Mouse (Mus musculus) liver, embryonic 12.5 days (tissue): ENCODE data around the gene Art1. TPM values are rescaled to one million over a fixed set of nuclear protein-coding genes. Genes with fewer than 3 reads are reported as not detected.
A peak's percentile ranks its signal among the peaks of the same experiment; 100 is the strongest.

Experiments
- ATAC-seq: fragments of 200-750 bp; cut with Nextera tagmentation; 2 replicates; pipeline ENCODE4 v1.8.0; 2017; ENCODE audit warnings: moderate number of reproducible peaks, mild to moderate bottlenecking, moderate library complexity
- H3K27ac ChIP-seq: fragments of 300-500 bp; sonication (generic); 2 replicates; pipeline ENCODE4 v1.5.1; 2016; ENCODE audit warnings: mild to moderate bottlenecking
- H3K27me3 ChIP-seq: fragments of 300-500 bp; sonication (generic); replicated peaks from 2 replicates; pipeline ENCODE4 v1.6.1; 2016; ENCODE audit warnings: mild to moderate bottlenecking, moderate library complexity
- H3K36me3 ChIP-seq: fragments of 300-500 bp; sonication (generic); 2 replicates; pipeline ENCODE4 v1.6.1; 2016; ENCODE audit warnings: mild to moderate bottlenecking, moderate library complexity
- H3K4me1 ChIP-seq: fragments of 300-500 bp; sonication (generic); 2 replicates; pipeline ENCODE4 v1.6.1; 2016
- H3K4me2 ChIP-seq: fragments of 300-500 bp; sonication (generic); 2 replicates; pipeline ENCODE4 v1.6.1; 2016; ENCODE audit warnings: mild to moderate bottlenecking, moderate library complexity
- H3K4me3 ChIP-seq: fragments of 300-500 bp; sonication (generic); 2 replicates; pipeline ENCODE4 v1.5.1; 2016; ENCODE audit warnings: mild to moderate bottlenecking, moderate library complexity
- H3K9ac ChIP-seq: fragments of 300-500 bp; sonication (generic); 2 replicates; pipeline ENCODE4 v1.6.1; 2016; ENCODE audit warnings: mild to moderate bottlenecking, moderate library complexity
- H3K9me3 ChIP-seq: fragments of 300-500 bp; sonication (generic); replicated peaks from 2 replicates; pipeline ENCODE4 v1.6.1; 2016; ENCODE audit warnings: mild to moderate bottlenecking, moderate library complexity
- WGBS: fragments of 180-500 bp; shearing (Covaris S2); methylation state at CpG from one replicate; pipeline ENCODE4 v1.1.7; 2016; ENCODE audit not compliant: insufficient replicate concordance; 5-methylcytosine and 5-hydroxymethylcytosine counted together
- polyA plus RNA-seq: library from polyadenylated mRNA; unstranded; fragments of >200 nt; fragmentation: Nextera tagmentation; extraction: Ambion mirVana; gene quantifications from 2 replicates; pipeline ENCODE4 v1.2.1, GENCODE M21; 2016

Art1 gene
- polyA plus RNA-seq, 1 experiment from 2014 or later: 0.12 TPM

- 88% methylated on average over 26 of the region's 26 CpGs for WGBS
- ATAC-seq: no peak
- Histone ChIP-seq H3K4me3 (no peak overlapping the region), H3K9me3 (no peaks in the 10 kb centered on the region), H3K9ac (no peak overlapping the region), H3K27ac (no peak overlapping the region), H3K4me2 (no peak overlapping the region), H3K4me1 (no peaks in the 10 kb centered on the region), H3K27me3 (no peaks in the 10 kb centered on the region), H3K36me3 (peaks cover 57% of the 10 kb centered on the region)
Measured at GRCm38 (mm10) chr7:102084041-102084696, 17.4 kb upstream of the Art1 start.

- WGBS: 67% methylated on average over 4 of the region's 4 CpGs
- ATAC-seq: no peak
- peaks cover 27% of the 10 kb centered on the region for H3K36me3 ChIP-seq
- no peaks in the 10 kb centered on the region for H3K27me3 ChIP-seq
- no peak overlapping the region for H3K9ac ChIP-seq
- no peak overlapping the region for H3K4me2 ChIP-seq
- no peaks in the 10 kb centered on the region for H3K4me1 ChIP-seq
- no peaks in the 10 kb centered on the region for H3K9me3 ChIP-seq
- no peak overlapping the region for H3K4me3 ChIP-seq
- no peak overlapping the region for H3K27ac ChIP-seq
Measured at GRCm38 (mm10) chr7:102087336-102087735, 14.2 kb upstream of the Art1 start.

GRCm38 (mm10) chr7:102099760-102100661 lies 1.5 kb upstream of the Art1 start:
- no peaks in the 10 kb centered on the region for H3K9me3 ChIP-seq
- WGBS: 10% methylated on average over 30 of the region's 30 CpGs
- peaks cover 43% of the 10 kb centered on the region for H3K4me1 ChIP-seq
- peak overlapping the region; percentile 76 for H3K4me2 ChIP-seq
- peak; percentile 59 for ATAC-seq
- H3K4me3 ChIP-seq: peak overlapping the region; percentile 39
- peaks cover 43% of the 10 kb centered on the region for H3K27me3 ChIP-seq
- no peaks in the 10 kb centered on the region for H3K36me3 ChIP-seq
- peak overlapping the region; percentile 33 for H3K9ac ChIP-seq
- H3K27ac ChIP-seq: no peak overlapping the region

GRCm38 (mm10) chr7:102100868-102101267 lies 675 bp upstream of the Art1 start:
- Histone ChIP-seq H3K4me3 (no peak overlapping the region), H3K27ac (no peak overlapping the region), H3K4me2 (no peak overlapping the region)

GRCm38 (mm10) chr7:102102241-102102640 lies 698 bp downstream of the Art1 start:
- no peak overlapping the region for H3K9ac ChIP-seq
- ATAC-seq: no peak
- 60% methylated on average over 8 of the region's 8 CpGs for WGBS

More at GRCm38 (mm10) chr7:102100868-102101267, 675 bp upstream of the Art1 start:
- Histone ChIP-seq H3K27me3 (peaks cover 43% of the 10 kb centered on the region), H3K36me3 (no peaks in the 10 kb centered on the region), H3K9me3 (no peaks in the 10 kb centered on the region), H3K4me1 (peaks cover 43% of the 10 kb centered on the region), H3K9ac (no peak overlapping the region)
- WGBS: 52% methylated on average over 5 of the region's 5 CpGs
- ATAC-seq: no peak

GRCm38 (mm10) chr7:102102696-102103095 lies 1.2 kb downstream of the Art1 start:
- no peak for ATAC-seq
- no peaks in the 10 kb centered on the region for H3K9me3 ChIP-seq
- peaks cover 51% of the 10 kb centered on the region for H3K4me1 ChIP-seq
- no peak overlapping the region for H3K9ac ChIP-seq
- 0 out of 2 replicates have a peak overlapping the region, but pooled peaks have one; percentile 43 for H3K27ac ChIP-seq
- 50% methylated on average over 6 of the region's 6 CpGs for WGBS
- no peak overlapping the region for H3K4me3 ChIP-seq
- 0 out of 2 replicates have a peak overlapping the region, but pooled peaks have one; percentile 4 for H3K4me2 ChIP-seq
- H3K36me3 ChIP-seq: no peaks in the 10 kb centered on the region
- H3K27me3 ChIP-seq: peaks cover 45% of the 10 kb centered on the region

More at GRCm38 (mm10) chr7:102102241-102102640, 698 bp downstream of the Art1 start:
- H3K9me3 ChIP-seq: no peaks in the 10 kb centered on the region
- no peak overlapping the region for H3K4me3 ChIP-seq
- H3K4me1 ChIP-seq: peaks cover 50% of the 10 kb centered on the region
- no peak overlapping the region for H3K27ac ChIP-seq
- H3K36me3 ChIP-seq: no peaks in the 10 kb centered on the region
- no peak overlapping the region for H3K4me2 ChIP-seq
- peaks cover 45% of the 10 kb centered on the region for H3K27me3 ChIP-seq

- Histone ChIP-seq H3K36me3 (no peaks in the 10 kb centered on the region), H3K9ac (0 out of 2 replicates have a peak overlapping the region, but pooled peaks have one; percentile 14), H3K4me2 (0 out of 2 replicates have a peak overlapping the region, but pooled peaks have one; percentile 5), H3K27ac (0 out of 2 replicates have a peak overlapping the region, but pooled peaks have one; percentile 43), H3K4me3 (no peak overlapping the region), H3K27me3 (peaks cover 36% of the 10 kb centered on the region), H3K4me1 (peaks cover 51% of the 10 kb centered on the region), H3K9me3 (no peaks in the 10 kb centered on the region)
- 35% methylated on average over 2 of the region's 2 CpGs for WGBS
- ATAC-seq: peak; percentile 79
Measured at GRCm38 (mm10) chr7:102103555-102103954, 2.0 kb downstream of the Art1 start.

GRCm38 (mm10) chr7:102104126-102104525 lies 2.6 kb downstream of the Art1 start:
- Histone ChIP-seq H3K36me3 (no peaks in the 10 kb centered on the region), H3K9ac (0 out of 2 replicates have a peak overlapping the region, but pooled peaks have one; percentile 14), H3K9me3 (no peaks in the 10 kb centered on the region), H3K27ac (no peak overlapping the region), H3K27me3 (peaks cover 31% of the 10 kb centered on the region), H3K4me3 (no peak overlapping the region), H3K4me1 (peaks cover 51% of the 10 kb centered on the region), H3K4me2 (0 out of 2 replicates have a peak overlapping the region, but pooled peaks have one; percentile 5)
- 57% methylated on average over 5 of the region's 5 CpGs for WGBS
- ATAC-seq: no peak

GRCm38 (mm10) chr7:102106700-102107141 lies 5.2 kb downstream of the Art1 start:
- H3K36me3 ChIP-seq: no peaks in the 10 kb centered on the region
- H3K27me3 ChIP-seq: peaks cover 14% of the 10 kb centered on the region
- WGBS: 21% methylated on average over 23 of the region's 23 CpGs
- H3K9me3 ChIP-seq: no peaks in the 10 kb centered on the region
- H3K4me1 ChIP-seq: peaks cover 36% of the 10 kb centered on the region
- peak overlapping the region; percentile 50; the same call in 1 of the 2 replicates for H3K9ac ChIP-seq
- H3K4me2 ChIP-seq: peak overlapping the region; percentile 69
- H3K4me3 ChIP-seq: peak overlapping the region; percentile 37
- no peak for ATAC-seq
- H3K27ac ChIP-seq: no peak overlapping the region

GRCm38 (mm10) chr7:102108206-102108605 lies 6.7 kb downstream of the Art1 start:
- H3K4me1 ChIP-seq: peaks cover 24% of the 10 kb centered on the region
- no peak overlapping the region for H3K4me2 ChIP-seq
- H3K9ac ChIP-seq: no peak overlapping the region
- ATAC-seq: no peak
- H3K27ac ChIP-seq: no peak overlapping the region
- H3K36me3 ChIP-seq: no peaks in the 10 kb centered on the region
- H3K4me3 ChIP-seq: no peak overlapping the region
- H3K27me3 ChIP-seq: peaks cover 25% of the 10 kb centered on the region
- no peaks in the 10 kb centered on the region for H3K9me3 ChIP-seq
- WGBS: 52% methylated on average over 1 of the region's 1 CpGs

GRCm38 (mm10) chr7:102109171-102109570 lies 7.6 kb downstream of the Art1 start, which contains the start of gene Art5:
Gene Art5 (minus strand): TSS chr7:102109489.
- Histone ChIP-seq H3K27me3 (peaks cover 28% of the 10 kb centered on the region), H3K9ac (no peak within 1 kb of the TSS), H3K27ac (no peak within 1 kb of the TSS), H3K36me3 (no peaks in the 10 kb centered on the region), H3K4me3 (no peak within 1 kb of the TSS), H3K4me1 (peaks cover 23% of the 10 kb centered on the region), H3K9me3 (no peaks in the 10 kb centered on the region), H3K4me2 (no peak within 1 kb of the TSS)
- ATAC-seq: no peak
- WGBS: 68% methylated on average over 7 of the region's 7 CpGs
